Mouse (Mus musculus) yolk sac, embryonic 10.5 days (tissue): ENCODE measurements around the gene Rhd.

Source experiments
- DNase-seq: peaks from one replicate; pipeline ENCODE4 v3.0.0-alpha.2; 2017; ENCODE audit warnings: low spot score

The Rhd gene

DNA sequence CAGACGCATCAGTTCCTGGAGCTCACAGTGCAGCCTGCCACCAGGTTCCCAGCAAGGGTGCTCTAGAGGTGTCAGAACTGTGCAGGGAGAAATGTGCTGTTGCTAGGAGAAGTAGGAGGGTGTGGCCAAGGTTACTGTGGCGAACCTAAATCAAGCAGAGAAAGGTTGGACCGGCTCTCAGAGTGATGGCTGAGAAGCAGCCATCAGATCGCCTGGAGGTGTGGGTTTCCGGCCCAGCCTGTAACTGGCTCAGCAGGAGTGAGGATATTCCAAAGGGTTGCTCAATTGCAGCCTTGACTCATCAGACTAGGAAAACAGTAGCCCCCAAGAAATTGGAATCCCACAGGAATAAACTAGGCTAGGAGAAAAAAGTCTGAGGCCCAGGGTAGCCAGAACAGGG, 7.8 kb upstream of the Rhd start:
- no peak for DNase-seq

GRCm38 (mm10) chr4:134858494-134858893, 5.8 kb upstream of the Rhd start:
- no peak for DNase-seq

DNA sequence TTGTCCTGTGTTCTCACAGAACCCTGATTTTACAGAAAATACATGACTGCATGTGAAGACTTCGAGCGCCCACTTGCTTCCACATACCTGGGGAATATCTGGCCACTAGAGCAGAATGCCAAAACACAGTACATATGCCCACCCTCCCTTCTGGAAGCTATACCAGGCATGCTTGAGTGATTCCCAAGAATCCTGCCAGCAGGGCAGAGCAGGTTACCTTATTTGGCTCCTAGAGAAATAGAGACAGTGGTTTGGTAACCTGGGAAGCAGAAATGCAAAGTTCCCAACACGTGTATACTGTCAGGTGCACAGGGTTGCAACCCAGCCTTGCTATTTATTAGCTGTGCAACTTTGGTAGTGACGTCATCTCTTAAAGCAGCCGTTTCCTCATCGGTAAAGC, 2.5 kb upstream of the Rhd start:
- DNase-seq, result no peak

- DNase-seq, result no peak
These were observed 1.3 kb upstream of the Rhd start for GRCm38 (mm10) chr4:134862996-134863395.

- DNase-seq, result peak; percentile 33
These were observed 1.0 kb downstream of the Rhd start for GRCm38 (mm10) chr4:134865340-134865739.

- no peak for DNase-seq
These were observed 1.5 kb downstream of the Rhd start for GRCm38 (mm10) chr4:134865789-134866188.

GRCm38 (mm10) chr4:134867213-134867612, 2.9 kb downstream of the Rhd start:
- DNase-seq, result no peak

DNA sequence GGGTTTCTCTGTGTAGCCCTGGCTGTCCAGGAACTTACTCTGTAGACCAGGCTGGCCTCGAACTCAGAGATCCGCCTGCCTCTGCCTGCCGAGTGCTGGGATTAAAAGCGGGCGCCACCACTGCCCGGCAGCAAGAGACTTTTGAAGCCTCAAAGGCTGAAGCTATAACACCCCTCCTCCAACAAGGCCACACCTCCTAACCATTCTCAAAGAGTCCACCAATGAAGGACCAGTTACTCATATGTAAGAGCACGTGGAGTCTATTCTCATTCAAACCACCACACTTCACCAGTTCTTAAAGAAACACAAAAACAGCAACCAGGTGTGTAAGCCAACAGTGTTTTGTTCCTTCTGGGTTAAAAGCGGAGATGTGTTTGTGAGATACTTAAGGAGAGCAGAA, 3.3 kb downstream of the Rhd start:
- DNase-seq, result no peak

DNA sequence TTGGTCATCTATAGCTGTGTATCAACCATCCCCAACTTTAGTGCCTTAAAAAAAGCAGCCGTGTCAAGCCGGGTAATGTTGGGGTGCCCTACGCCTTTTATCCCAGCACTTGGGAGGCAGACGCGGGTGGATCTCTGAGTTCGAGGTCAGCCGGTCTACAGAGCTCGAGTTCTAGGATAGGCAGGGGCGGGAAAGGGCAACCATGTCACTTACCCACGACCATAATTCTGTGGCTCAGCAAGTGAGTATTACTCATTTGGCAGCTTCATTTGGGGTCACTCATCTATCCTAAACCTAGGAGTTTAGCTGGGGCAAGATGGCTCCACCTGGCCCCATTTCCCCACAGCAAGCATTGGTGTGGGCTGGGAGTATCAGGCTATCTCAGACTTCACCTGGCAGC, 3.7 kb downstream of the Rhd start:
- no peak for DNase-seq

- DNase-seq, result no peak
These were observed 4.2 kb downstream of the Rhd start for GRCm38 (mm10) chr4:134868490-134868889.

DNA sequence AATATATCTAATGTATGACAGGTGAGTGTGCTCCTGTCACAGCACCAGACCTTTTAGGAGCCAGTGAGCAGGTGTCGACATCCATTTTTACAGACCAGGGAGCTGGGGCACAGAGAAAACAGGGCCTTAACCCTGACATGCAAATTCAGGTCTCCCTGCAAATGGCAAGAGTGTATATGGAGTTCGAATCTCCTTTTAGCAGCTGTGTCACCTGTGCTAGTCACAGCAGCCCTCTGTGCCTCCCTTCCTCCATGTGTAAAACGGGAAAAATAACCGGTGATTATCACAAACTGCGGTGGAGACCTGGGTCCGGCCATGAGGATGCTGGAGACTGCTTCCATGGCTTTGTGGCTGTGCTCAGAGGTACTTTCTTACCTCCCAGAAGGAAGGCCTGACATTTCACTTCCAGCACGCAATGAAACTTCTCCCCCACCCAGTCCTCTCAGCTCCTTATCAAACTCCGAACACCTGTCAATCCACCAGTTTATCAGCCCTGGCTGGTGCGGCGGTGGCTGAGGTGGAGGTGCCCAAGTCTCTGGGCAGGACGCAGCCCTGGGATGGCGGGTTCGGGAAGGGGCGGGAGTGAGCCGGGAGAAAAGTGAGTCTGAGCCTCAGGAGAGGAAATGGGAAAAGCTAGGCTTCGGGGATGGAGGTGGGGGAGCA, 4.9 kb downstream of the Rhd start:
- DNase-seq, result peak; percentile 32

DNA sequence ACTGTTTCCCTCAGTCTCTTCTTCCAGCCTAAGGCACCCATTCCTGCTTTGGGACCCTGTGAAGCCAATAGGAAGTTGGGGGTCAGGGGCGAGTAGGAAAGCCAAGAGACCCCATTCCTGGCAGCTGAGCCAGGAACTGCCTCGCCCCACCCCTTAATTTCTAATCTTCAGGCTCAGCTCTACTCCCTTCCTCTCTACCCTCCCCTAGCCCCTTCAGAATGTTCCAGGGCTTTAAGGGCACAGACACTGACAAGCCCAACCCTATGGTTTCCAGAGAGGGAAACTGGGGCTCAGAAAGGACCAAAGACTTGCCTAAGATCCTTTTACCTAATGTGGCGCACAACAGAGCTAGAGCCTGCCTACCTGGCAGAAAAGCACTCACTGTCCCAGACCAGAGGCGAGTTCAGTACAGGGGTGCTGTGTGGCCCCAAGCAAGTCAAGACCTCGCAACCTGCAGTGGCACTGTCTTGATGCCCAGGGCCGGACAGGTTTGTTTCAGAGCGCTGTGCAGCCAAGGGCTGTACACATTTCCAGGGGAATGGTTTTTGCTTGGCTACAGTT, 5.6 kb downstream of the Rhd start:
- no peak for DNase-seq

- no peak for DNase-seq
These were observed 7.1 kb downstream of the Rhd start for GRCm38 (mm10) chr4:134871477-134871876.

GRCm38 (mm10) chr4:134871950-134872349, 7.6 kb downstream of the Rhd start:
- no peak for DNase-seq

DNA sequence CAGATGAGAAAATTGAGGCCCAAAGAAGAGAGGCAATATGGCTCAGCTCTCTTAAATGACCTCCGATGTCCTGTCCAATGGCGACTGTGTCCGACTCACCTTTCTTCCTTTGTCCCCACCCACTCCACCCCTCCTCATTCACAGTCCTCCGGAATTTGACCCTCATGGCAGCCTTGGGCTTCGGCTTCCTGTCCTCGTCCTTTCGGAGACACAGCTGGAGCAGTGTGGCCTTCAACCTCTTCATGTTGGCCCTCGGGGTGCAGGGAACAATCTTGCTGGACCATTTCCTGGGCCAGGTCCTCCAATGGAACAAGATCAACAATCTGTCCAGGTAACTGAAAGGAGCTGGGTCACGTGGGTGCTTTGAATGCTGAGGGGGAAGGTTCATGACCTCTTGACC, 11.8 kb downstream of the Rhd start:
- DNase-seq, result no peak

DNA sequence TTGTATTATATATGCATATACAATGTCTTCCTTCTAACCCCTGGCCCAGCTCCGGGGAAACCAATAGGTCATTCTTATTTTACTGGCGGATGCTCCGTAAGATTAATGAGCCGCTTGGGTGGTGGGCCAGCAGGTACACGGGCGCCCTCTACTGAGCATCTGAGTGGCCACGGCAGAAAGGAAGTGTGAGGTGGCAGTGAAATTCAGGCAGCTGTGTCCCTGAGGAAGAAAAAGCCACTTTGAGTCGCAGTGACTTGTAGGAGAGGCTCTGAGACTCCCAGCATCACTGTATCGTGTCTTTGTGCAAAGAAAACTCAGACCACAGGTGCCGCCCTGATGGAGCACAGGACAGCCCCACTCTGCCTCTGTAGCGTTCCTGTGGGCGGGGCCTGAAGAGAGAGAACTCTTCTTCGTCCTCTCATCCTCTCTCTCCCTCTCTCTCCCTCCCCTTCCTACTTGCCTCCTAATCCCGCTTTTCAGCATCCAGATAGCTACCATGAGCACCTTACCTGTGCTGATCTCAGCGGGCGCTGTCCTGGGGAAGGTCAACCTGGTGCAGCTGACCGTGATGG, 15.2 kb downstream of the Rhd start:
- DNase-seq, result peak; percentile 66

DNA sequence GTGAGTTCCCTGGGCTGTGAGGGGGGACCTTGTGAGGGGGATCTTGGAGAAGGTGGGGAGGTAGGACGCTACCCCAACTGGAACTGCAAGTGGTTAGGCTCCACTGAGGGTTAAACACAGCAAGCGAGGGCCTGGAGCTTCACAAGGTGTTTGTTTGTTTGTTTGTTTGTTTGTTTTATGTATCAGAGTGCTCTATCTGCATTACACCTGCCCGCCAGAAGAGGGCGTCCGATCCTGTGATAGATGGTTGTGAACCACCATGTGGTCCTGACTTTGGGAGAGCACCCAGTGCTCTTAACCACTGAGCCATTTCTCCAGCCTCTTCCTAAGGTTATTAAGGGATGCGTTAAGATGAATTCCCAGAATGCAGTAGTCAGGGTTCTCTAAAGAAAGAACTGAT, 15.7 kb downstream of the Rhd start:
- no peak for DNase-seq

- no peak for DNase-seq
These were observed 18.9 kb downstream of the Rhd start for GRCm38 (mm10) chr4:134883266-134883665.

- no peak for DNase-seq
These were observed 19.5 kb downstream of the Rhd start for GRCm38 (mm10) chr4:134883808-134884207.

- no peak for DNase-seq
These were observed 20.0 kb downstream of the Rhd start for GRCm38 (mm10) chr4:134884364-134884763.

DNA sequence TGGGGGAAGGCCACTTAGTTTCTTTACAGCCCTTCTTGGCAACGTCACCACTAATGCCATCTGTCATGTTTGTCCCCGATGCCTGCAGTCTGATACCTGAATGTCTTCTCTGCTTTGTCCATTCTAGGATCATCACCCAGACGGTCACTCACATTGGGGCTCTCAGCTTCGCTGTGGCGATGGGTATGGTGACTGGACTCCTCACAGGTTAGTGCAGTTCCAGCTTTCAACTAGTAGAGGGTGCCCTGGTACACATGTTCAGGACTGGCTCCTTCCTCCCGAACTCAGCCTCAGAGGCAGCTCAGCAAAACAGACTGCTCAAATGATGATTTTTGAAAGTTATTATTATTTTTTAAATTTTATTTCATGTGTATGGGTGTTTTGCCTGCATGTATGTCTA, 27.8 kb downstream of the Rhd start:
- DNase-seq, result no peak

- DNase-seq, result no peak
These were observed 32.9 kb downstream of the Rhd start for GRCm38 (mm10) chr4:134897256-134897655.

- no peak for DNase-seq
These were observed 36.8 kb downstream of the Rhd start for GRCm38 (mm10) chr4:134901126-134901525.

GRCm38 (mm10) chr4:134903046-134903445, 38.7 kb downstream of the Rhd start:
- DNase-seq, result no peak
